Mouse (Mus musculus) embryonic facial prominence, embryonic 15.5 days (tissue): ENCODE measurements around the gene Sox6. TPM values are rescaled to one million over a fixed set of nuclear protein-coding genes. Genes with fewer than 3 reads are reported as not detected.

Experiments
- ATAC-seq: fragments of 200-750 bp; cut with Nextera tagmentation; 2 replicates; pipeline ENCODE4 v1.8.0; 2017; ENCODE audit warnings: low read depth, moderate TSS enrichment; ENCODE audit not compliant: insufficient number of reproducible peaks, low FRiP score, low TSS enrichment
- H3K27ac ChIP-seq: fragments of 300-500 bp; sonication (generic); replicated peaks from 2 replicates; pipeline ENCODE4 v1.5.1; 2015; ENCODE audit warnings: mild to moderate bottlenecking, inconsistent platforms
- H3K27me3 ChIP-seq: fragments of 300-500 bp; sonication (generic); 2 replicates; pipeline ENCODE4 v1.6.1; 2015; ENCODE audit warnings: inconsistent platforms
- H3K36me3 ChIP-seq: fragments of 300-500 bp; sonication (generic); 2 replicates; pipeline ENCODE4 v1.6.1; 2015; ENCODE audit warnings: mild to moderate bottlenecking, inconsistent platforms
- H3K4me1 ChIP-seq: fragments of 300-500 bp; sonication (generic); 2 replicates; pipeline ENCODE4 v1.6.1; 2015; ENCODE audit warnings: inconsistent platforms
- H3K4me2 ChIP-seq: fragments of 300-500 bp; sonication (generic); replicated peaks from 2 replicates; pipeline ENCODE4 v1.6.1; 2015; ENCODE audit warnings: mild to moderate bottlenecking, inconsistent platforms
- H3K4me3 ChIP-seq: fragments of 300-500 bp; sonication (generic); replicated peaks from 2 replicates; pipeline ENCODE4 v1.5.1; 2015; ENCODE audit warnings: mild to moderate bottlenecking, inconsistent platforms
- H3K9ac ChIP-seq: fragments of 300-500 bp; sonication (generic); 2 replicates; pipeline ENCODE4 v1.6.1; 2015; ENCODE audit warnings: inconsistent platforms
- H3K9me3 ChIP-seq: fragments of 300-500 bp; sonication (generic); replicated peaks from 2 replicates; pipeline ENCODE4 v1.6.1; 2016; ENCODE audit warnings: inconsistent platforms
- WGBS: fragments of 180-500 bp; shearing (Covaris S2); methylation state at CpG from one replicate; pipeline ENCODE4 v1.1.7; 2015; 5-methylcytosine and 5-hydroxymethylcytosine counted together
- polyA plus RNA-seq: library from polyadenylated mRNA; unstranded; fragments of >200 nt; fragmentation: Nextera tagmentation; extraction: Ambion mirVana; gene quantifications from 2 replicates; pipeline ENCODE4 v1.2.1, GENCODE M21; 2015

Sox6 gene
- polyA plus RNA-seq, 1 experiment from 2014 or later, result 60.2 TPM

- Histone ChIP-seq H3K36me3 (no peaks in the 10 kb centered on the region), H3K9ac (peak overlapping the region; percentile 53), H3K4me2 (peak overlapping the region; percentile 87), H3K4me1 (peaks cover 43% of the 10 kb centered on the region), H3K27me3 (peaks cover 62% of the 10 kb centered on the region), H3K9me3 (no peaks in the 10 kb centered on the region), H3K4me3 (peak overlapping the region; percentile 57), H3K27ac (peak overlapping the region; percentile 86)
- WGBS, result under 1% methylated on average over 53 of the region's 54 CpGs
- peak; percentile 55; the same call in 1 of the 2 replicates for ATAC-seq
These were observed 5.0 kb downstream of the Sox6 start for GRCm38 (mm10) chr7:116033371-116034241.

DNA sequence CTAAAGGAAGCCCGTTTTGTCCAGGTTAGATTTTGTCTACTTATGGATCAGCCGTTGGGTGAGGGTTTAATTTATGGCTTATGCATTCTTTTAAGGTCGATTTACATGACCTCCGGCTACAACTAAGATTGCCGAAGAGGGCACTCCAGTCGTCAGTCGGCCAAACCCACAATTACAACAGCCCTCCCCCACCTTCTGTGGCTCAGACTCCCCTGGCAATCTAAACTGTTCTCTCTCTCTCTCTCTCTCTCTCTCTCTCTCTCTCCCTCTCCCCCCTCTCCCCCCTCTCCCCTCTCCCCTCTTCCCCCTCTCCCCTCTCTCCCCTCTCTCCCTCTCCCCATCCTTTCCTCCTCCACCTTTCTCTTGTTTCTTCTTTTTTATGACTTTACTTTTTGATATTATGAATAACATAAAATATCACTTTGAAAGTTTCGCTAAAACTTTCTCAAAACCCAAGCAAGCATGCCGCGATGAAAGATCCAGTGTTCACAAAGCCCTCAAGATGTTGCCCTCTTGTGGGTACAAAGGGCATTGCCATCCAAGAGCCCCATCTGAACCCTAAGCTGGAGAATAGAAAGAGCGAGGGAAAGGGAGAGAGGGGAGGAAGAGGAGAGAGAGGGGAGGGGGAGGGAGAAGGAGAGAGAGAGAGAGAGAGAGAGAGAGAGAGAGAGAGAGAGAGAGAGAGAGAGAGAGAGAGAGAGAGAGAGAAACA is 5.8 kb downstream of the Sox6 start:
- H3K4me3 ChIP-seq, result peak overlapping the region; percentile 57
- H3K4me2 ChIP-seq, result peak overlapping the region; percentile 97
- under 1% methylated on average over 11 of the region's 11 CpGs for WGBS

GRCm38 (mm10) chr7:116031718-116032595 is 6.6 kb downstream of the Sox6 start:
- Histone ChIP-seq H3K27me3 (peaks cover 52% of the 10 kb centered on the region), H3K27ac (peak overlapping the region; percentile 73), H3K9ac (peak overlapping the region; percentile 59), H3K4me1 (peaks cover 33% of the 10 kb centered on the region), H3K9me3 (no peaks in the 10 kb centered on the region), H3K4me2 (peak overlapping the region; percentile 97), H3K36me3 (no peaks in the 10 kb centered on the region), H3K4me3 (peak overlapping the region; percentile 57)
- no peak for ATAC-seq
- under 1% methylated on average over 65 of the region's 65 CpGs for WGBS

More for the DNA sequence above, 5.8 kb downstream of the Sox6 start:
- 0 out of 2 replicates have a peak, but pooled peaks have one; percentile 21 for ATAC-seq
- H3K9ac ChIP-seq, result 0 out of 2 replicates have a peak overlapping the region, but pooled peaks have one; percentile 59
- H3K27me3 ChIP-seq, result peaks cover 58% of the 10 kb centered on the region
- no peaks in the 10 kb centered on the region for H3K9me3 ChIP-seq
- peak overlapping the region; percentile 86 for H3K27ac ChIP-seq
- no peaks in the 10 kb centered on the region for H3K36me3 ChIP-seq
- H3K4me1 ChIP-seq, result peaks cover 37% of the 10 kb centered on the region

DNA sequence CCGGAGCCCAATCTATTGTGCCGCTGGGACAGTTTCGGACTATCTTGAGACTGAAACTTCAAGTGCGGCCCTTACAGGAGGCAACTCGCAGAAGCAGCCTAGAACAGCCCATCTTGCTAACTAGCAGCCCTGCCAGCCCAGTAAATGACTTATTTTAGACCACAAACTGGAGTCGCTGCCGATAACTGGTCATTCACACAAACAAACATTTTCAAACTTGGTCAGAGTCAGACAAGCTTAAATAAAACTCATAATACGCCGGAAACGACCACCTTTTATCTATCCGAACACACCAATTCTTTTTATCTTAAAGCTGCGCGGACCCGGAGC is 7.2 kb downstream of the Sox6 start:
- 1% methylated on average over 14 of the region's 14 CpGs for WGBS
- no peaks in the 10 kb centered on the region for H3K36me3 ChIP-seq
- no peak for ATAC-seq

DNA sequence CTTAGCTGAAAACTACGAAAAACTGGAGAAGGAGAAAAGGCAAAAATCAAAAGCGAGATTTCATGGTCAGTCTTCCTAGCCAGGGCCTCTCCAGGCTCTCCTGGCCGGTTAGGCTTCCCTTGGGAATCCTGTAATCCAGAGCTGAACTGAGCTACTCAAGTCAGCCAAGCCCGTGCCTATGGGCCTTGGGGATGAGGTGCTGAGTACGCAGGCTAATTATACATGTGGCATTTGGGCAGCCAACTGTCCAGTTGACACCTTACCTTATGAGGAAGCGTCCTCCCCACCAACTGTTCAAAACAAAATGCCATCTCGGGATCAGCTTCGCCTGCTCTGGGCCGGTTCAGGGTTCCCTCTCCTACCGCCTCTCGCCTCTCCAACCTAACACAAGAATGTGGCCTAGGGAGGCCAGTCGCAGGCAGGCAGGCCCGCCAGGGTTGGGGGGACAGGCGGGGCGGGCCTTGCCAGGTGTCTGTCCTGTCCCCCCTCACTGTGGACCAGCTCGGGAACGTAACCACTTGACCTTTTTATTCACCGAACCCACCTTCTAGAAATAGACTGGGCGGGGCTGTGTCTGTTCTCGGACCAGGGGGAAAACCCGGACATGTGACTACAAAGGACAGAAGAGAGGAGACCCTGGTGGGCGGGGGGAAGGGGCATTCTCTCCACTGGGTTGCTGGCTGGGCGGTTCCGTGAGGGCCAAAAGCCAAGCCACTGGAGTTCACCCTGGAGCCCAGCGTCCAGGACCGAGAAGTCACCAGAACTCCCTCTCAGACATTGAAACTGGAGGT is 7.8 kb downstream of the Sox6 start:
- Histone ChIP-seq H3K36me3 (no peaks in the 10 kb centered on the region), H3K9me3 (no peaks in the 10 kb centered on the region), H3K4me3 (peak overlapping the region; percentile 57), H3K4me1 (peaks cover 33% of the 10 kb centered on the region), H3K4me2 (peak overlapping the region; percentile 97), H3K27me3 (peaks cover 41% of the 10 kb centered on the region), H3K27ac (peak overlapping the region; percentile 73), H3K9ac (0 out of 2 replicates have a peak overlapping the region, but pooled peaks have one; percentile 59)
- ATAC-seq, result peak; percentile 22
- 22% methylated on average over 26 of the region's 26 CpGs for WGBS

More for the DNA sequence above, 7.2 kb downstream of the Sox6 start:
- Histone ChIP-seq H3K9ac (peak overlapping the region; percentile 59), H3K27ac (peak overlapping the region; percentile 73), H3K4me3 (peak overlapping the region; percentile 57), H3K4me1 (peaks cover 33% of the 10 kb centered on the region), H3K9me3 (no peaks in the 10 kb centered on the region), H3K27me3 (peaks cover 46% of the 10 kb centered on the region), H3K4me2 (peak overlapping the region; percentile 97)

DNA sequence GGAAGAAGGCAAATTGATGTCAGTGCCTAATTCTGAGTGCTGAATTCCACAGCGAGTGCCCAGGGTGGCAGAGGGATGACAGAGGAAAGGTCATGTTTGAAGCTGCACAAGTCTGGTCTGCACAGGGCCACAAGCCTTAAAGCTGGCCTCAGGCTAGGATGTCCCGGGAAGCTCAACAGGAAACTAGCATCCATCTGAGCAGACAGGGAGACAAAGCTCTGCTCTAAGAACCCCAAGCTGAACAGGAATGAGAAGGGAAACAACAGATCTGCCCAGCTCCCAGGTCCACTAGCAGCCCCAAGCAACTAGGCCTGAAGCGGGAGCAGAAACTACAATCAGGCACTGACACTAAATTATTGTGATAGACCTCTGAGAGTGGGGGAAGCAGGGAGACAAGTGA is 8.6 kb downstream of the Sox6 start:
- Histone ChIP-seq H3K27me3 (peaks cover 33% of the 10 kb centered on the region), H3K4me2 (peak overlapping the region; percentile 97), H3K9ac (no peak overlapping the region), H3K9me3 (no peaks in the 10 kb centered on the region), H3K4me1 (peaks cover 33% of the 10 kb centered on the region), H3K4me3 (peak overlapping the region; percentile 57), H3K27ac (no peak overlapping the region), H3K36me3 (no peaks in the 10 kb centered on the region)
- ATAC-seq, result no peak
- WGBS, result 57% methylated on average over 3 of the region's 3 CpGs

- H3K9me3 ChIP-seq, result no peaks in the 10 kb centered on the region
- H3K4me1 ChIP-seq, result no peaks in the 10 kb centered on the region
- no peak overlapping the region for H3K9ac ChIP-seq
- no peak overlapping the region for H3K4me3 ChIP-seq
- H3K27ac ChIP-seq, result no peak overlapping the region
- ATAC-seq, result no peak
- WGBS, result 89% methylated on average over 4 of the region's 4 CpGs
- H3K4me2 ChIP-seq, result no peak overlapping the region
- no peaks in the 10 kb centered on the region for H3K27me3 ChIP-seq
- H3K36me3 ChIP-seq, result no peaks in the 10 kb centered on the region
These were observed 35.9 kb downstream of the Sox6 start for GRCm38 (mm10) chr7:116002726-116003125.

GRCm38 (mm10) chr7:115988109-115988779 is 50.4 kb downstream of the Sox6 start:
- Histone ChIP-seq H3K27me3 (no peaks in the 10 kb centered on the region), H3K9ac (no peak overlapping the region), H3K4me2 (no peak overlapping the region), H3K36me3 (no peaks in the 10 kb centered on the region), H3K4me3 (no peak overlapping the region), H3K4me1 (no peaks in the 10 kb centered on the region), H3K9me3 (no peaks in the 10 kb centered on the region), H3K27ac (no peak overlapping the region)
- ATAC-seq, result no peak
- 85% methylated on average over 2 of the region's 2 CpGs for WGBS

DNA sequence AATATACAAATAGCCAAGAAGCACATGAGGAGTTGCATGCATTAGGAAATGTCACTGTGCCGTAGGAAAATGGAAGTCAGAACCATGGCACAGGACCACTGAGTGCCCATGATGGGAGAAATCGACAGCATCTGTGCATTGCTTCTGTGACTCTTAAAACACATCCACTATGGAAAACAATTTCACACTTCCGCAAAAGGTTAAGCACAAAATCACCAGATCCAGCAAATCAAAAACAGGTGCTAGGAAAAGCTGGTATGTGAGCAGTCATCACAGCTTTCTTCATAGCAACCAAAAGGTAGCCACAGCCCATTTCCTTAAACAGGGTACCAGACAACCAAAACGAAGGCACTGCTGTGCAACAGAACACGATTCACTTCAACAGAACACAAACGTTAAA is 52.9 kb downstream of the Sox6 start:
- H3K4me3 ChIP-seq, result no peak overlapping the region
- WGBS, result 33% methylated on average over 6 of the region's 6 CpGs

DNA sequence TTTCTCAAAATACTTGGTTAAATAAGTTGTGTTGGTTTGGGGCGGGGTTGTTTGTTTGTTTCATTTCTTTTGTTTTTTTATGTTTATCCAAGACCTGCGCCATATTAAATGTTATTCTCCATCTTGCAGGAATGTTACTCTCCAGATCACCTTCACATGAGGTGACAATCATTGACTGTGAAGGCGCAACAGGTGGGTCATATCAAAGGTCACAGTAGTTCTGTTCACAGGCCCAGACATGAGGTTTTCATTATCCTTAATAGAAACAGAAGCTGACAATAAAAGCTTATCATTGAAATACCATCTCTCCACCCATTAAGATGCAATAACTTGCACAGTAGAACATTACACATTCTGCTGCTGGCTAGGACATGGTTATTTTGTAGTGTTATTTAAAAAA is 54.5 kb downstream of the Sox6 start:
- H3K27ac ChIP-seq, result no peak overlapping the region
- H3K27me3 ChIP-seq, result no peaks in the 10 kb centered on the region
- 76% methylated on average over 3 of the region's 3 CpGs for WGBS
- no peaks in the 10 kb centered on the region for H3K9me3 ChIP-seq
- no peaks in the 10 kb centered on the region for H3K36me3 ChIP-seq
- no peak overlapping the region for H3K4me2 ChIP-seq
- no peak for ATAC-seq
- no peak overlapping the region for H3K4me3 ChIP-seq
- H3K9ac ChIP-seq, result no peak overlapping the region
- H3K4me1 ChIP-seq, result no peaks in the 10 kb centered on the region

More for the DNA sequence above, 52.9 kb downstream of the Sox6 start:
- Histone ChIP-seq H3K9me3 (no peaks in the 10 kb centered on the region), H3K4me2 (no peak overlapping the region), H3K27ac (no peak overlapping the region), H3K4me1 (no peaks in the 10 kb centered on the region), H3K27me3 (no peaks in the 10 kb centered on the region), H3K9ac (no peak overlapping the region), H3K36me3 (no peaks in the 10 kb centered on the region)
- no peak for ATAC-seq
